In genomic region chr10:24634288-24634687, GRCm38 (mm10) we compare ENCODE assay signal across 11 mouse cellular contexts. TPM values are rescaled to one million over a fixed set of nuclear protein-coding genes. Genes with fewer than 3 reads are reported as not detected.
DNase-seq lines count a peak whose midpoint lies in the region; ATAC-seq and TF ChIP-seq lines count a peak whose summit lies in the region.
"Had no signal": no experiment of that assay in that cellular context is flagged by ENCODE, and none has a peak within 500 bp of the region (broad histone marks: within the 10 kb centered on the region; RNA-seq: fewer than 3 reads in every experiment).

No protein-coding gene starts in this region.

- H3K4me1 ChIP-seq in lung, postnatal 0 days (ENCODE audit: insufficient read depth, low read depth, low read length) = peaks cover 6% of the 10 kb centered on the region; the same call in 1 of the 2 replicates
- no peaks in the 10 kb centered on the region for H3K4me1 ChIP-seq in forebrain, embryonic 11.5 days (replicated peaks; ENCODE audit: control insufficient read depth, insufficient read depth, low read length)

- peak; percentile 72 for ATAC-seq in lung, postnatal 0 days
- no peak for ATAC-seq in forebrain, embryonic 11.5 days (replicated peaks; ENCODE audit: low FRiP score)
- ATAC-seq: forebrain, embryonic 14.5 days had no signal

- no peak overlapping the region for H3K9ac ChIP-seq in lung, postnatal 0 days (replicated peaks; ENCODE audit: low read depth)
- no peak overlapping the region for H3K9ac ChIP-seq in forebrain, embryonic 11.5 days (ENCODE audit: low read length)

- no peak for TF ChIP-seq CTCF in lung, postnatal 0 days (IDR thresholded peaks at IDR 0.05)

- TF ChIP-seq EP300 in lung, postnatal 0 days (IDR thresholded peaks at IDR 0.05) = peak; percentile 39; the same call in 1 of the 2 replicates

- no peak overlapping the region for H3K27ac ChIP-seq in lung, postnatal 0 days (ENCODE audit: low read length)
- H3K27ac ChIP-seq in forebrain, embryonic 11.5 days (ENCODE audit: low read depth, low read length) = no peak overlapping the region
- H3K27ac ChIP-seq: left cerebral cortex, adult 2 months had no signal

- no peak overlapping the region for H3K4me3 ChIP-seq in lung, postnatal 0 days (ENCODE audit: low read depth, low read length)
- no peak overlapping the region for H3K4me3 ChIP-seq in forebrain, embryonic 11.5 days (ENCODE audit: low read depth, low read length)
- H3K4me3 ChIP-seq: left cerebral cortex, adult 2 months had no signal

- WGBS in lung, postnatal 0 days = 56% methylated on average over 9 of the region's 9 CpGs
- 84% methylated on average over 9 of the region's 9 CpGs for WGBS in forebrain, embryonic 11.5 days

- H3K36me3 ChIP-seq in lung, postnatal 0 days (ENCODE audit: insufficient read depth, low read length) = no peaks in the 10 kb centered on the region
- H3K36me3 ChIP-seq in forebrain, embryonic 11.5 days (ENCODE audit: control insufficient read depth, insufficient read depth, low read length) = no peaks in the 10 kb centered on the region

- H3K27me3 ChIP-seq in lung, postnatal 0 days (replicated peaks; ENCODE audit: insufficient read depth, low read length) = no peaks in the 10 kb centered on the region
- no peaks in the 10 kb centered on the region for H3K27me3 ChIP-seq in forebrain, embryonic 11.5 days (ENCODE audit: control insufficient read depth, insufficient read depth, low read length)

- no peak overlapping the region for H3K4me2 ChIP-seq in lung, postnatal 0 days (replicated peaks; ENCODE audit: low read depth, low read length)
- H3K4me2 ChIP-seq in forebrain, embryonic 11.5 days (ENCODE audit: low read depth, low read length, severe bottlenecking) = no peak overlapping the region

- peak; percentile 12 for DNase-seq in adrenal gland, adult 2 months
- no peak for DNase-seq in adrenal gland, postnatal 4 days (ENCODE audit: low spot score in 2 of 2)
- DNase-seq in 416B (ENCODE audit: low read depth) = peak; percentile 84
- DNase-seq in heart, postnatal 4 days = peak; percentile 29
- peak; percentile 86 for DNase-seq in lung, postnatal 0 days (ENCODE audit: low spot score)
- no peak for DNase-seq in layer of hippocampus, postnatal 14 days (ENCODE audit: low spot score in 2 of 2)
- DNase-seq in forebrain, embryonic 11.5 days (ENCODE audit: low spot score) = no peak
- DNase-seq in layer of hippocampus, postnatal 10 days (ENCODE audit: low spot score in 2 of 2) = no peak
- DNase-seq: cerebellum, postnatal 14 days had no signal

- H3K9me3 ChIP-seq in lung, postnatal 0 days (ENCODE audit: low read length) = no peaks in the 10 kb centered on the region
- H3K9me3 ChIP-seq in forebrain, embryonic 11.5 days (ENCODE audit: control insufficient read depth, low read length) = no peaks in the 10 kb centered on the region

RNA-seq across cellular contexts. Expression of gene Ccn2, which starts 39.0 kb away (rescaled TPM):
- total RNA-seq in adrenal gland, adult 2 months (2021) = 10 to 100 TPM; 51.1 to 78.2 TPM
- 241 and 278 TPM in 2 replicates for polyA plus RNA-seq in adrenal gland, adult 2 months (2012; rRNA removed)
- 10 to 100 TPM; 20.8 to 24.8 TPM for total RNA-seq in adrenal gland, postnatal 4 days (2021)
- 100 to 1,000 TPM; 160 to 233 TPM for total RNA-seq in heart, postnatal 4 days (2021)
- polyA plus RNA-seq in lung, postnatal 0 days (2015; fragmentation: Nextera tagmentation; extraction: Ambion mirVana) = 54.8 and 71.1 TPM in 2 replicates
- total RNA-seq in layer of hippocampus, postnatal 14 days (2021) = 10 to 100 TPM; 11.6 to 12.1 TPM
- polyA plus RNA-seq in forebrain, embryonic 11.5 days (2014; fragmentation: Nextera tagmentation; extraction: Ambion mirVana) = 4.2 and 4.3 TPM in 2 replicates
- total RNA-seq in layer of hippocampus, postnatal 10 days (2021) = 10 to 100 TPM; 10.8 to 13.1 TPM

Comparison
In these comparisons a context has a peak if more than half of its experiments do, and no peak if none do; other contexts are left out.
1. DNase-seq: peak in adrenal gland, adult 2 months (single experiment), 416B (single experiment), heart, postnatal 4 days (single experiment) and lung, postnatal 0 days (single experiment); none in adrenal gland, postnatal 4 days (0 of 2), layer of hippocampus, postnatal 14 days (0 of 2), forebrain, embryonic 11.5 days (single experiment) and layer of hippocampus, postnatal 10 days (0 of 2).